Mouse (Mus musculus): ENCODE measurements around the gene Vtcn1.

DNA sequence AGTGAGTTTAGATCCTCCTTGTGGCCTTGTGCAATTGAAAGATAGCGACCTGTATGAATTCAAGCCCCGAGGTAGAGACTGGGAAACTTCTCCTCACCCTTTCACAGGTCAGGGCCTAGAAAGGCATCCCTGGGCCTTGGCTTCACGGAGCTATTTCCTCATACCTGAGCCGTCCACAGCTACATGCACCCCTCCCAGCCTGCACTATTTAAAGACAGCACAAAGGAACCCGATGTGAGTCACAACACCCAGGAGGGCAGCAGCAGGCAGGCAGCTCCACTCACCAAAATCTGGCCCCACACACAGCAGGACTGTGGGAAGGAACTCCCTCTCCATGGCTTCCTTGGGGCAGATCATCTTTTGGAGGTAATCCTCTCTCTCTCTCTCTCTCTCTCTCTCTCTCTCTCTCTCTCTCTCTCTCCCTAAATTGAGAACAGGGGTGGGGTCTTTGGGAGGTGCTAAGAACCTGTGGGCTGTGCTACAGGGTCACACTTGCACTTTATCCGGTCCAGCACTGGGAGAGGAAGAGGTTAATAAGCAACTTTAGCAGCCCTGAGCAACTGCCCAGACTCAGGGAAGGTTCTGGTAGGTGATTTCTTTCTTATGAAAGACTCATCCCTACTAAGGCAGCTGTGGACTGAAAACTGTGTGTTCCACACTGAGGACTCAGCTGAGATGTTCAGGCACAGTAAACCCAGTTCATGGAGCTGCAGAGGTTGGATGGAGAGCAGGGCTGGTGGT lies at the start of gene Vtcn1:
- no peak for TF ChIP-seq CTCF (IDR thresholded peaks at IDR 0.05; ENCODE audit: borderline replicate concordance, extremely low read depth, insufficient read depth, insufficient read length)
- no peak for TF ChIP-seq POLR2A (IDR thresholded peaks at IDR 0.05; ENCODE audit: borderline replicate concordance, extremely low read depth, insufficient read depth, insufficient read length, poor library complexity, severe bottlenecking)
